Mouse (Mus musculus) stomach, postnatal 0 days (tissue): ENCODE data around the gene Stxbp3. TPM values are rescaled to one million over a fixed set of nuclear protein-coding genes. Genes with fewer than 3 reads are reported as not detected.

Source experiments
- ATAC-seq: fragments of 200-750 bp; cut with Nextera tagmentation; 2 replicates; pipeline ENCODE4 v1.8.0; 2017; ENCODE audit not compliant: low FRiP score, low TSS enrichment
- DNase-seq: peaks from one replicate; pipeline ENCODE4 v3.0.0-alpha.2; 2016; ENCODE audit warnings: low spot score
- H3K27ac ChIP-seq: fragments of 300-500 bp; sonication (generic); replicated peaks from 2 replicates; pipeline ENCODE4 v1.5.1; 2014; ENCODE audit warnings: mild to moderate bottlenecking, control low read depth
- H3K27me3 ChIP-seq: fragments of 300-500 bp; sonication (generic); 2 replicates; pipeline ENCODE4 v1.6.1; 2014; ENCODE audit warnings: low read length; ENCODE audit not compliant: control insufficient read depth, insufficient read depth
- H3K36me3 ChIP-seq: fragments of 300-500 bp; sonication (generic); 2 replicates; pipeline ENCODE4 v1.6.1; 2014; ENCODE audit warnings: low read length, mixed read lengths; ENCODE audit not compliant: control insufficient read depth, insufficient read depth
- H3K4me1 ChIP-seq: fragments of 300-500 bp; sonication (generic); replicated peaks from 2 replicates; pipeline ENCODE4 v1.6.1; 2014; ENCODE audit warnings: antibody characterized with exemption; ENCODE audit not compliant: control insufficient read depth, insufficient read depth
- H3K4me2 ChIP-seq: fragments of 300-500 bp; sonication (generic); replicated peaks from 2 replicates; pipeline ENCODE4 v1.6.1; 2014; ENCODE audit warnings: low read depth, mild to moderate bottlenecking, control low read depth, moderate library complexity
- H3K4me3 ChIP-seq: fragments of 300-500 bp; sonication (generic); 2 replicates; pipeline ENCODE4 v1.5.1; 2014; ENCODE audit warnings: low read depth, low read length, control low read depth
- H3K9ac ChIP-seq: fragments of 300-500 bp; sonication (generic); 2 replicates; pipeline ENCODE4 v1.6.1; 2014; ENCODE audit warnings: mild to moderate bottlenecking, low read length, control low read depth, mixed read lengths
- H3K9me3 ChIP-seq: fragments of 300-500 bp; sonication (generic); 2 replicates; pipeline ENCODE4 v1.6.1; 2016; ENCODE audit warnings: low read length; ENCODE audit not compliant: control insufficient read depth
- CTCF ChIP-seq: IDR thresholded peaks from 2 replicates; pipeline ENCODE4 v1.5.1; 2016; ENCODE audit warnings: antibody characterized with exemption, low read depth, mild to moderate bottlenecking, moderate library complexity
- EP300 ChIP-seq: optimal IDR thresholded peaks from 2 replicates; pipeline ENCODE3; 2016; ENCODE audit warnings: antibody characterized with exemption
- WGBS: fragments of 180-500 bp; shearing (Covaris S2); extraction: QIAGEN DNeasy Blood & Tissue Kit; methylation state at CpG from one replicate; pipeline ENCODE4 v1.1.7; 2014; 5-methylcytosine and 5-hydroxymethylcytosine counted together
- polyA plus RNA-seq: library from polyadenylated mRNA; unstranded; fragments of >200 nt; fragmentation: Nextera tagmentation; extraction: Ambion mirVana; gene quantifications from 2 replicates; pipeline ENCODE4 v1.2.1, GENCODE M21; 2015

The Stxbp3 gene
- polyA plus RNA-seq, 1 experiment from 2014 or later: 39.3 TPM

GRCm38 (mm10) chr3:108860786-108861185 is 20.5 kb upstream of the Stxbp3 start:
- no peaks in the 10 kb centered on the region for H3K4me1 ChIP-seq
- DNase-seq (no peak), ATAC-seq (no peak)
- H3K36me3 ChIP-seq: no peaks in the 10 kb centered on the region
- no peak for TF ChIP-seq EP300
- TF ChIP-seq CTCF: no peak
- H3K9ac ChIP-seq: no peak overlapping the region
- no peak overlapping the region for H3K4me2 ChIP-seq
- no peak overlapping the region for H3K27ac ChIP-seq
- no peaks in the 10 kb centered on the region for H3K9me3 ChIP-seq
- no peaks in the 10 kb centered on the region for H3K27me3 ChIP-seq
- no peak overlapping the region for H3K4me3 ChIP-seq
- WGBS: 77% methylated on average over 2 of the region's 2 CpGs

GRCm38 (mm10) chr3:108858231-108858770 is 18.0 kb upstream of the Stxbp3 start:
- Histone ChIP-seq H3K27ac (peak overlapping the region; percentile 77), H3K4me3 (no peak overlapping the region), H3K9ac (no peak overlapping the region), H3K36me3 (no peaks in the 10 kb centered on the region), H3K9me3 (no peaks in the 10 kb centered on the region), H3K27me3 (no peaks in the 10 kb centered on the region), H3K4me1 (no peaks in the 10 kb centered on the region), H3K4me2 (peak overlapping the region; percentile 35)
- peak; percentile 39 for DNase-seq
- ATAC-seq: peak; percentile 68
- peak; percentile 77 for TF ChIP-seq EP300
- TF ChIP-seq CTCF: peak; percentile 42
- 28% methylated on average over 7 of the region's 7 CpGs for WGBS

GRCm38 (mm10) chr3:108857714-108858113 is 17.4 kb upstream of the Stxbp3 start:
- WGBS: 77% methylated on average over 1 of the region's 1 CpGs
- H3K4me2 ChIP-seq: peak overlapping the region; percentile 35; the same call in 1 of the 2 replicates
- H3K36me3 ChIP-seq: no peaks in the 10 kb centered on the region
- no peak for ATAC-seq
- DNase-seq: no peak
- H3K4me3 ChIP-seq: no peak overlapping the region
- H3K4me1 ChIP-seq: no peaks in the 10 kb centered on the region
- H3K27ac ChIP-seq: peak overlapping the region; percentile 77
- H3K9ac ChIP-seq: no peak overlapping the region
- TF ChIP-seq CTCF (no peak), EP300 (no peak)
- H3K9me3 ChIP-seq: no peaks in the 10 kb centered on the region
- no peaks in the 10 kb centered on the region for H3K27me3 ChIP-seq

- no peaks in the 10 kb centered on the region for H3K4me1 ChIP-seq
- 57% methylated on average over 3 of the region's 3 CpGs for WGBS
- TF ChIP-seq EP300 (no peak), CTCF (no peak)
- no peak for DNase-seq
- H3K9me3 ChIP-seq: no peaks in the 10 kb centered on the region
- ATAC-seq: no peak
- no peak overlapping the region for H3K9ac ChIP-seq
- H3K36me3 ChIP-seq: no peaks in the 10 kb centered on the region
- H3K27me3 ChIP-seq: no peaks in the 10 kb centered on the region
- no peak overlapping the region for H3K27ac ChIP-seq
- no peak overlapping the region for H3K4me3 ChIP-seq
- no peak overlapping the region for H3K4me2 ChIP-seq
Observed at GRCm38 (mm10) chr3:108857124-108857470, 16.8 kb upstream of the Stxbp3 start.

- Histone ChIP-seq H3K9ac (no peak overlapping the region), H3K9me3 (no peaks in the 10 kb centered on the region), H3K36me3 (no peaks in the 10 kb centered on the region), H3K4me2 (no peak overlapping the region), H3K27ac (peak overlapping the region; percentile 53; the same call in 1 of the 2 replicates), H3K4me3 (no peak overlapping the region), H3K27me3 (no peaks in the 10 kb centered on the region), H3K4me1 (no peaks in the 10 kb centered on the region)
- DNase-seq (peak; percentile 57), ATAC-seq (no peak)
- WGBS: 60% methylated on average over 8 of the region's 8 CpGs
- TF ChIP-seq EP300 (no peak), CTCF (peak; percentile 73)
Observed at GRCm38 (mm10) chr3:108856386-108857123, 16.2 kb upstream of the Stxbp3 start.

GRCm38 (mm10) chr3:108855864-108856263 is 15.5 kb upstream of the Stxbp3 start:
- 50% methylated on average over 10 of the region's 10 CpGs for WGBS
- no peak for TF ChIP-seq CTCF
- TF ChIP-seq EP300: no peak
- ATAC-seq (peak; percentile 36), DNase-seq (peak; percentile 28)
- no peak overlapping the region for H3K9ac ChIP-seq
- no peaks in the 10 kb centered on the region for H3K9me3 ChIP-seq
- no peaks in the 10 kb centered on the region for H3K4me1 ChIP-seq
- H3K4me3 ChIP-seq: no peak overlapping the region
- peak overlapping the region; percentile 53 for H3K27ac ChIP-seq
- no peaks in the 10 kb centered on the region for H3K27me3 ChIP-seq
- H3K4me2 ChIP-seq: no peak overlapping the region
- H3K36me3 ChIP-seq: no peaks in the 10 kb centered on the region
